Mouse (Mus musculus): ENCODE measurements around the gene Large1.
"Not testable (repeated sequence)": the region's sequence is repeated elsewhere in the genome, so short reads cannot be mapped to it uniquely, and the experiment has no call there.

The Large1 gene

DNA sequence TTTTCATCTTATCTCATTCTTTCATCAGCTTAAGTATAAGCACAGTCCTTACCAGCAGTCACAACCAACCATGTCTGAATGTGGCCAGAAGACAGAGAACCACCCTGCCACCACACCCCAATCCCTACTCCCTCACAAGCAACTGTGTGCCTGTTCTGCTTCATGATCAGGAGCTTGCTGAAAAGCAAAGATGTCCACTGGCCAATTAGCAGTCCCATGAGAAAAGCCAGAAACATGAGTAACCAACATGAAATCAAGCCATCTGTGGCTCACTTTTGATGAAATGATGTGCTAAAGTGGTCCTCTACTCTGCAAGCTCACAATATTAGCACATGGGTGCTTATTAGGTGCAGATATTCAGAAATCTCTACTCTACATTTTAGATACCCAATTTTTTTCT lies 57.8 kb downstream of the Large1 start:
- DNase-seq (ENCODE audit: inconsistent ontology term): no peak

DNA sequence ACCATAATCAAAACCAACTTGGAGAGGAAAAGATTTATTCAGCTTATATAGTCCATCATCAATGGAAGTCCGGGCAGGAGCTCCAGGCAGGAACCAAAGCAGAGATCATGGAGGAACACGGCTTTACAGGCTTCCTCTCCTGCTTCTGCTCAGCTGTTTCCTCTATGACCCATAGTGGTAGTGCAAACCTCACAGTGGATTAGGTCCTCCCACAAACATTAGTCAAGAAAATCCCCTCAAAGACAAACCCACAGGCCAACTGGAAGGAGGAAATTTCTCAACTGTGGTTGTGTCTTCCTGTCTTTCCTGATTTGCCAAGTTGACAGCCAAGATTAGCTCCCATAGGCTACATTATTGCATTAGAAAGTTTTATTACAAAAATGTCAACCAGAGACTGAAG lies 59.7 kb downstream of the Large1 start:
- no peak for DNase-seq (ENCODE audit: inconsistent ontology term)

GRCm38 (mm10) chr8:73291630-73292029 lies 61.7 kb downstream of the Large1 start:
- no peak for DNase-seq (ENCODE audit: inconsistent ontology term)

DNA sequence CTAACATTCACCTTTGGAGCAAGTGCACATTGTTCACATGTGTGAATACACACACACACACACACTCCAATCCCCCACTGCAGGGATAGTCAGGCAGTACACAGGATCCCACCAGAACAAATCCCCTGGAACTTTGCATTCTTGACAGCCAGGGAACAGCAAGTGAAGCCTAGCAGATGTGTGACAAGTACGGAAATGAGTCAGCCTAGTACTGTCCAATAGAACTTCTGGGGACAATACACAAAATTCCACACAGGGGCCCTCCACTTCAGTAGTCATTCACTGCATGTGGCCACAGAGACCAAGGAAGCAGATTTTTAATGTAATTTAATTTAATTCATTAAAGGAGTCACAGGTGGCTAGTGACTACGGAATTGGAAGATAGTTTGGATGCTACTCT lies 62.7 kb downstream of the Large1 start:
- DNase-seq (ENCODE audit: inconsistent ontology term): peak; percentile 52

- peak; percentile 75 for DNase-seq (ENCODE audit: inconsistent ontology term)
Observed at GRCm38 (mm10) chr8:73289831-73290230, 63.5 kb downstream of the Large1 start.

DNA sequence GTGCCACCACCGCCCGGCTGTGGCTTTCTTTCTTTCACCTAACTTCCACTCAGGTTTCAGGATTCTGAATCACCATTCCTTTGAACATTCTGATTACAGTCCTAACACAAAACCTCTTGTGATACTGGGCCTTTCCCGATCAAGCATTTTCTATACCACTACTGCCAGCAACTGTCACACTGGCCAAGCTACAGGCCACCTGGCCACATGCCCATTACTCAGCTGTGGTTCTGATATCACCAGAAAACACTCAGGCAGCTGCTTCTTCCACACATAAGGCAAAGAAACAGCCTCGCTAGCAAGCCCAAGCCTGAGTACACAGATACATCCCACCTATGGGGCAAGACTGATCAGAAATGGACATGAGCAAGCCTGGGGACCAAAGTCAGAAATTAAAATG lies 71.3 kb downstream of the Large1 start:
- DNase-seq (ENCODE audit: inconsistent ontology term): peak; percentile 57

- DNase-seq (ENCODE audit: inconsistent ontology term): peak; percentile 77
Observed at GRCm38 (mm10) chr8:73276015-73276414, 77.3 kb downstream of the Large1 start.

- not testable (repeated sequence) for DNase-seq (ENCODE audit: inconsistent ontology term)
Observed at GRCm38 (mm10) chr8:73275445-73275844, 77.9 kb downstream of the Large1 start.

GRCm38 (mm10) chr8:73273150-73273549 lies 80.2 kb downstream of the Large1 start:
- DNase-seq (ENCODE audit: inconsistent ontology term): no peak

DNA sequence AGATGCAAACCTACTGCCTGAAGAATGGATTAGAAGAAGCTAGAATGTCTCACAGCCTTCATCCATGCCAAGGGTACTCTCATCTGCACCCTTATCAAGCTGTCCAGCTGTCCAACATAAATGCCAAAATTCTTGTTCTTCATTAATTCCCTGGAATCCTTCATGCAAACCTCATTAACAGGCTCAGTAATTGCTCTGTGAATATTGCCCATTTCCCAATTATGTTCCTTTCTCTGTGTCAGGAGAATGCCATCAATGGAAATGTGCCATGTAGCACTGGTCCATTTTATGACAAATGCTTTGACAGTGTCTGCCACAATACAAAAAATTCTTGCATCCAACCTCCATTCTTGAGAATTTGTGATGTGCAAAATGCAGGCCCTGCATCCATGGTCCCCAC lies 82.3 kb downstream of the Large1 start:
- DNase-seq (ENCODE audit: inconsistent ontology term): peak; percentile 93

DNA sequence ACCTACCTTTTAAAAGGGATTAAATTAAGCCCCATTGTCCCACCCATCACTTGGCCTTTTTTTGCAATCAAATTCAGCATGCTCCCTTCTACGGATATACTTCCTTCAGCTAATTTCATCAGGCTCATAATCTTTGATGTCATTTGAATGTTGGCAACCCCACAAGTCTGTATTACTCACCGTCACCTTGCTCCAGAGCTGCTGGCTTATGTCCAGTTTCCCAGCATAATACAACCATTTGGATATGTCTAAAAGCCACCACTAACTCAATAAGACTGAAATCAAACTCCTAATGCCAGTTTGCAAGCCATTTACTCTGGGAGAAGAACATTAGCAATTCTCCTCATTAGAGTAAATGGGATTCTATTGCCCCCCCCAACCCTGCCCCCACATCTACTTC lies 95.4 kb downstream of the Large1 start:
- peak; percentile 77 for DNase-seq (ENCODE audit: inconsistent ontology term)

DNA sequence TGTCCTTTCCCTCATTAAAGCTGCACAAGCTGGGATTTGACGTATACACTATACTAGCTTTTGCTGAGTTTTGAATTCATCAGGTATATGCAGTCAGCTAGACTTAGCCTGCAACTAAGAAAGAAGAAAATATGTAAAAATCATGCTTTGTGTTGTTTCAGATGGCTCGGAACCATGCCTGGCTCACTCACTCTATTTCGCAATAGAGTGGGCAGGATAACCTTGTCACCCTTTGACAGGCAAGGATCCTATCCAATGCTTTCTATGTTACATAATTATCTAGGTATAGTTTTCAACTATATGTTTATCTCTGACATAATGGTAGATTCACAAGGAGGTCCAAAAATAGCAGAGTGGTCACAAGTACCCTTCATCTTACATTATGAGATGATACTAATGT lies 109.2 kb downstream of the Large1 start:
- no peak for DNase-seq (ENCODE audit: inconsistent ontology term)

DNA sequence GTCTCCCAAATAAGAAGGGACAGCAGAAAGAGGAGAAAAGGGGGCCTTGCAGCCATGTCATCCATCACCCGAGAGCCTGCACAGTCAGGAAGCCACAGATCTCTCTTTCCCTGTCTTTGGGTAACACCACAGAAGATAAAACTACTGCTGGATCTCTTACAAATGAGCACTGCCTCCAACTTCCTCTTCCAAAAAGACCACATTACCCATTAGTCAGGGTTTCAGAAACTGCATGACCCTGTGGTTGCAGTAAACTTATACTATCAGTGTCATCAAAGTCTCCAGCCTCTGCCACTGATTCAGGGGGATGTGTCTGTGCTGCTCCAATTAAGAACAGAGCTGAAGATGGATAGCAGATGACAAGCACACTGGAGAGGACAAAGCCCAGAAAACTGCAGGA lies 111.3 kb downstream of the Large1 start:
- no peak for DNase-seq (ENCODE audit: inconsistent ontology term)

- DNase-seq (ENCODE audit: inconsistent ontology term): no peak
Observed at GRCm38 (mm10) chr8:73234209-73234608, 119.1 kb downstream of the Large1 start.

GRCm38 (mm10) chr8:73233358-73234041 lies 119.8 kb downstream of the Large1 start:
- peak; percentile 59 for DNase-seq (ENCODE audit: inconsistent ontology term)

GRCm38 (mm10) chr8:73226841-73227240 lies 126.5 kb downstream of the Large1 start:
- DNase-seq (ENCODE audit: inconsistent ontology term): no peak

GRCm38 (mm10) chr8:73225654-73226053 lies 127.7 kb downstream of the Large1 start:
- no peak for DNase-seq (ENCODE audit: inconsistent ontology term)

DNA sequence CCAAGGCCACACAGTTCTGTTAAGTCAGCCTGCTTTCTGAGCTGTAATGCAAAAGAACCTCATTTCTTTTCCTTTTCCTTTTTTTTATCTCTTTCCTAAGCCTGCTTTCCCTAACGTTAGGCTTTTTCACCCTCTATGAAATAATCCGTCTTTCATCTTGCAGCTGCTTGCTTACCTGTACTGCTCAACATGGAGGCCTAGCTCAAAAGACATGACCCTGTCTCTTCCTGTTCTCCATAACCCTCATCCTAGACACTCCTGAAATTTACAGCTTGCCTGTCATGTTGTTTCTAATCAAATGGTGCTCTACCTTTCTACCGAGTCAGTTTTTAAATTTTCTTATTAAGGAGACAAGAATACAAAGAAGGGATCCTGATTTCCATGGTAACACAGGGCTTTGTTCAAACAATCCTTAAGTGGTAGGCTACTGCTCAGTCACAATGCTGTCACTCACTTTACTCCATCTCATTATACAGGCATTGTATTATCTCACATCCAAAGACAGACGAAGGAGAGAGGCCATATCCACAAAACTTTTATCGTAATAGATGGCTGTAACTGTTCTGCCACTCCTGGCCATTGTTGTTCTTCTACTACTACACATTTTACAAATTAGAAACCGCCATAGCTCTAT lies 134.0 kb downstream of the Large1 start:
- no peak for DNase-seq (ENCODE audit: inconsistent ontology term)

DNA sequence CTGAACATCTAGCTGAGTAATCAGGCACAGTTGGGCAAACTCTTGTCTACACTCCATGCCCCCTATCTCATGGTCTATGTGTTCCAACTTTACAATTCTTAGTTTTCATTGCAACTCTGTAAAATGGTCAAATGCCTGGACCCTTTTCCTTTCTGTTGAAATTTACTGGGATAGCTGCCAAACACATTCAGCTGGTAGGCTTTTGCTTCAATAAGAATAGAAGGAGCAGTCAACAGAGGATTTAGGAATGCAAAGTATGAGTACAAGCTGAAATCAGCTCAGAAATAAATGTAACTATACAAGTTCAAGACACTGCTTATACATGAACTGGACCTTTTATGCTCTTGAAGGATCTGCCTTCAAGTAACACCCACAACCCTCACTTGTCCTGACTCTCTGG lies 146.5 kb downstream of the Large1 start:
- peak; percentile 91 for DNase-seq (ENCODE audit: inconsistent ontology term)

DNA sequence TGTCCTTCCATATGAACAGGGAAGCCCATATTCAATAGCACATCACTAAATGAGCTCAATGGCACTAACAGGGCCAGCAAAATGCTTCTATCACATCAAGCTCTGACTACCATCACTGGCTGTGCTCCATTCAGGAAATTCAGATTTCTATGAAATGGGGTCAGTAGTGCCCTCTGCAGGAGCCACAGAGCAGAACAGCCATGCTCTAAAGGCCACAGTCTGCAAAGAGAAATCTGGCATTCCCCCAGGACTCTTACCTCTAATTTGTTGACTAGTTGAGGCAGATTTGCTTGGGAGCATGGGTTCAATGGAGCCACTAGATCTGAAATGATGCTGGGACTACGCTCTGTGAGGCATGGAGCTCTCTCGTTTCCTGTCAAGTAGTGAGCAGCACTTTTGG lies 151.5 kb downstream of the Large1 start:
- DNase-seq (ENCODE audit: inconsistent ontology term): no peak

GRCm38 (mm10) chr8:73197714-73198113 lies 155.6 kb downstream of the Large1 start:
- DNase-seq (ENCODE audit: inconsistent ontology term): no peak

GRCm38 (mm10) chr8:73188684-73189083 lies 164.7 kb downstream of the Large1 start:
- no peak for DNase-seq (ENCODE audit: inconsistent ontology term)

DNA sequence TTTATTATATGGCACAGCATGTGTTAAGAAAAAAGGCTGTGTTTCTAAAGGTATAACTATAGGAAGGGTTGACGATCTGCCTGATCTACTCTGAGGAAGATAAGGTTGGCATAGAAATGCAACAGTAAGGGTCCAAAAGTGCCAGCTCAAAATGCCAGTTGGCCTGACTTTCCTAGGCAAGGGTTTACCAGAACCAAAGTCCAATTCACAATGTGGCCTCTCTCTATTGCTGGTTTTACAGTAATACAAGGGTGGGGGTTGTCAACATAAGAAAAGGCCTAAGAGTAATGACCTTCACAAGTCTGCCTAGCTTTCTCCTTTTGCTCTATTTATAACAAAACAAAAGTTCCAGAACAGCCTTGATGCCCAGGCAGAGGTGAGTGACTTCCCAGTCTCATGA lies 166.0 kb downstream of the Large1 start:
- DNase-seq (ENCODE audit: inconsistent ontology term): no peak

GRCm38 (mm10) chr8:73178434-73178833 lies 174.9 kb downstream of the Large1 start:
- DNase-seq (ENCODE audit: inconsistent ontology term): peak; percentile 82
